Mouse (Mus musculus): ENCODE data around the gene Ccr3. TPM values are rescaled to one million over a fixed set of nuclear protein-coding genes. Genes with fewer than 3 reads are reported as not detected.

Ccr3 gene
- total and polyA plus RNA-seq, 3 experiments, result 0.04 TPM; not detected in 2

DNA sequence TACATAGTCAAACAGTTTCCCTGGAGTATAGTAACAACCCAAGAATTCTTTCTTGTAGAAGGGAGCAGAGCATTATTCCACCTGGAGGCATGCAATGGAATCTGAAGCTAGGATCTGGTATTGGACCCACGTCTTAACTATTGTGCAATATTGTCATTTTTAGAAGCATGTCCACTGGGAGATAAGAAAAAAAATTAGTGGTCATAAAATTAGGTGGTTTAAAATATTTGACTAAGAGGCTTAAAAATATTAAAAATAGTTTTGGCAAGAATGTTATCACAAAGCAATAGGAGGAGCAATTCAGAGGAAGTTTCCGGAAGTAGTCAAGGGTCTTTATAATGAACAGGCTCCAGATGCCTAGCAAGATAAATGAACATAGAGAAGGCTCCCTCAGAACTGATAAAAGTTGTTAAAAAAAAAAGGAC is 16.4 kb downstream of the Ccr3 start:
- in situ Hi-C loops (cut with MboI; ENCODE audit: low pct_ligation_motif_present, low pct_unique_long_range_greater_than_20kb, low sequenced_read_pairs), result loop anchor here (5.0 kb wide), 1 partner anchor 89 kb away; no protein-coding TSS in a partner anchor
- Histone ChIP-seq H3K9me3 (replicated peaks; ENCODE audit: low read length) (no peaks in the 10 kb centered on the region), H3K4me2 (ENCODE audit: insufficient read depth, low read depth, poor library complexity, severe bottlenecking) (peak overlapping the region; percentile 3; the same call in 1 of the 2 replicates), H3K27me3 (replicated peaks) (no peaks in the 10 kb centered on the region), H3K4me3 (replicated peaks in 1 of 3; ENCODE audit: low read depth in 2 of 3, low read length in 2 of 3, poor library complexity in 1 of 3) (no peak overlapping the region), H3K4me1 (ENCODE audit: control insufficient read depth in 1 of 2, insufficient read depth in 2 of 2) (peaks cover 3 to 10% of the 10 kb centered on the region in 2 experiments; a peak in 3 of 4 replicates), H3K79me2 (replicated peaks; ENCODE audit: control insufficient read depth, extremely low read depth, insufficient read depth, poor library complexity, severe bottlenecking) (no peaks in the 10 kb centered on the region), H3K36me3 (replicated peaks in 1 of 2; ENCODE audit: control insufficient read depth in 1 of 2, insufficient read depth in 1 of 2, low read length in 1 of 2) (no peaks in the 10 kb centered on the region), H3K9ac (ENCODE audit: insufficient read depth, low read depth) (no peak overlapping the region), H3K27ac (ENCODE audit: insufficient read depth, low read depth) (no peak overlapping the region)
- TF ChIP-seq RAD21 (IDR thresholded peaks at IDR 0.05; ENCODE audit: low read depth, low read length), result no peak
- no peak for TF ChIP-seq CTCF (conservative IDR thresholded peaks at IDR 0.05 in 1 of 2, IDR thresholded peaks at IDR 0.05 in 1 of 2; ENCODE audit: low read depth in 2 of 2, low read length in 2 of 2)
- TF ChIP-seq CHD2 (IDR thresholded peaks at IDR 0.05; ENCODE audit: low read length), result no peak
- TF ChIP-seq CHD1 (IDR thresholded peaks at IDR 0.05; ENCODE audit: low read depth, low read length), result no peak
- TF ChIP-seq MYC (IDR thresholded peaks at IDR 0.05; ENCODE audit: low read depth, low read length), result no peak
- TF ChIP-seq USF1 (IDR thresholded peaks at IDR 0.05; ENCODE audit: low read depth, low read length), result no peak
- TF ChIP-seq MAZ (IDR thresholded peaks at IDR 0.05; ENCODE audit: low read depth, low read length), result no peak
- no peak for TF ChIP-seq ZC3H11A (IDR thresholded peaks at IDR 0.05; ENCODE audit: low read depth, low read length)
- TF ChIP-seq POLR2AphosphoS2 (IDR thresholded peaks at IDR 0.05; ENCODE audit: low read depth, low read length), result no peak
- no peak for TF ChIP-seq MAX (IDR thresholded peaks at IDR 0.05; ENCODE audit: low read length)
- TF ChIP-seq MAFK (IDR thresholded peaks at IDR 0.05; ENCODE audit: insufficient replicate concordance, low read length), result no peak
- no peak for DNase-seq (ENCODE audit: extremely low read depth)
- dilution Hi-C loops (cut with MboI; ENCODE audit: extremely low pct_ligation_motif_present, extremely low pct_unique_long_range_greater_than_20kb, low sequenced_read_pairs), result no loop called here

DNA sequence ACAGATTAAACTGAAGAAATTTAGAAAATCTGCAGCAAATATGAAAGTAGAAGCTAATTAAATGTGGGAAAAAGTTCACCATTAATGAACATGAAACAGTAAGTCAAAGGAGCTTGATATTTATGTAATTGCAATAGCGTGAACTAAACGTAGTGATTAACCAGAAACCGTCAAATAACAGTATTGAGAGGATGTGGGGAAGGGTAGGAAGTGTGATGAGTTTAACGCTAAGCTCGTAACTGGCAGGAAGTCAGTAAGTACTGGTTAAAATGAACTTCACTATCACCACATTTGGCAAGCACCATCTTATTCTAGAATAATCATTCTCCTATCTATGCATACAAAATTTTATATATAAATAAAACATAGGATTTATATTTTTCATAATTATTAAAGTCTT is 17.2 kb downstream of the Ccr3 start:
- DNase-seq (ENCODE audit: extremely low read depth), result no peak
- Histone ChIP-seq H3K4me1 (ENCODE audit: control insufficient read depth in 1 of 2, insufficient read depth in 2 of 2) (peaks cover 3 to 10% of the 10 kb centered on the region in 2 experiments; a peak in 3 of 4 replicates), H3K4me2 (ENCODE audit: insufficient read depth, low read depth, poor library complexity, severe bottlenecking) (no peak overlapping the region), H3K27ac (ENCODE audit: insufficient read depth, low read depth) (no peak overlapping the region), H3K79me2 (replicated peaks; ENCODE audit: control insufficient read depth, extremely low read depth, insufficient read depth, poor library complexity, severe bottlenecking) (no peaks in the 10 kb centered on the region), H3K36me3 (replicated peaks in 1 of 2; ENCODE audit: control insufficient read depth in 1 of 2, insufficient read depth in 1 of 2, low read length in 1 of 2) (no peaks in the 10 kb centered on the region), H3K4me3 (replicated peaks in 1 of 3; ENCODE audit: low read depth in 2 of 3, low read length in 2 of 3, poor library complexity in 1 of 3) (no peak overlapping the region), H3K9me3 (replicated peaks; ENCODE audit: low read length) (no peaks in the 10 kb centered on the region), H3K27me3 (replicated peaks) (no peaks in the 10 kb centered on the region), H3K9ac (ENCODE audit: insufficient read depth, low read depth) (no peak overlapping the region)
- in situ Hi-C loops (cut with MboI; ENCODE audit: low pct_ligation_motif_present, low pct_unique_long_range_greater_than_20kb, low sequenced_read_pairs), result loop anchor here (5.0 kb wide), 1 partner anchor 88 kb away; no protein-coding TSS in a partner anchor
- dilution Hi-C loops (cut with MboI; ENCODE audit: extremely low pct_ligation_motif_present, extremely low pct_unique_long_range_greater_than_20kb, low sequenced_read_pairs), result no loop called here
- TF ChIP-seq UBTF (IDR thresholded peaks at IDR 0.05; ENCODE audit: low read depth, low read length) (no peak), RCOR1 (conservative IDR thresholded peaks at IDR 0.05; ENCODE audit: low read depth, low read length) (no peak), PAX5 (IDR thresholded peaks at IDR 0.05; ENCODE audit: low read length) (no peak), POLR2A (IDR thresholded peaks at IDR 0.05; ENCODE audit: low read depth, low read length) (no peak), NRF1 (IDR thresholded peaks at IDR 0.05; ENCODE audit: low read depth, low read length) (no peak), USF2 (conservative IDR thresholded peaks at IDR 0.05; ENCODE audit: low read depth, low read length) (no peak), MAFK (IDR thresholded peaks at IDR 0.05; ENCODE audit: insufficient replicate concordance, low read length) (no peak), MXI1 (IDR thresholded peaks at IDR 0.05; ENCODE audit: low read depth, low read length) (no peak), ZC3H11A (IDR thresholded peaks at IDR 0.05; ENCODE audit: low read depth, low read length) (no peak), RAD21 (IDR thresholded peaks at IDR 0.05; ENCODE audit: low read depth, low read length) (no peak), CHD1 (IDR thresholded peaks at IDR 0.05; ENCODE audit: low read depth, low read length) (no peak), USF1 (IDR thresholded peaks at IDR 0.05; ENCODE audit: low read depth, low read length) (no peak), JUN (IDR thresholded peaks at IDR 0.05; ENCODE audit: insufficient read depth, low read depth, low read length) (no peak), POLR2AphosphoS2 (IDR thresholded peaks at IDR 0.05; ENCODE audit: low read depth, low read length) (no peak), GABPA (IDR thresholded peaks at IDR 0.05; ENCODE audit: insufficient replicate concordance, low read depth, low read length) (no peak), SMC3 (IDR thresholded peaks at IDR 0.05; ENCODE audit: low read depth, low read length) (no peak), TCF12 (IDR thresholded peaks at IDR 0.05; ENCODE audit: low read depth, low read length) (no peak)

Measured in CH12.LX (cell line).